Mouse (Mus musculus): ENCODE data around the gene Gm28308. TPM values are rescaled to one million over a fixed set of nuclear protein-coding genes. Genes with fewer than 3 reads are reported as not detected.

Gm28308 gene
- polyA plus RNA-seq, 1 experiment = 0.78 TPM

GRCm38 (mm10) chr6:52249826-52250225 is 36.7 kb upstream of the Gm28308 start:
- Histone ChIP-seq H3K36me3 (ENCODE audit: control insufficient read depth, insufficient read depth, low read length) (no peaks in the 10 kb centered on the region), H3K27ac (ENCODE audit: insufficient read depth, low read depth, low read length) (no peak overlapping the region), H3K4me1 (ENCODE audit: control insufficient read depth, insufficient read depth, low read length) (no peaks in the 10 kb centered on the region), H3K27me3 (replicated peaks; ENCODE audit: control insufficient read depth, insufficient read depth, low read length) (peaks cover 8% of the 10 kb centered on the region; the same call in 1 of the 2 replicates), H3K4me3 (ENCODE audit: insufficient read depth, low read depth, low read length) (no peak overlapping the region)
- TF ChIP-seq CTCF (conservative IDR thresholded peaks at IDR 0.05; ENCODE audit: insufficient read depth, insufficient read length, low read depth, low read length) = no peak
- TF ChIP-seq POLR2A (IDR thresholded peaks at IDR 0.05; ENCODE audit: low read depth, low read length) = no peak
- 77% methylated on average over 4 of the region's 4 CpGs for WGBS
- DNase-seq = no peak

- H3K4me3 ChIP-seq (ENCODE audit: insufficient read depth, low read depth, low read length) = no peak overlapping the region
- H3K4me1 ChIP-seq (ENCODE audit: control insufficient read depth, insufficient read depth, low read length) = no peaks in the 10 kb centered on the region
- TF ChIP-seq POLR2A (IDR thresholded peaks at IDR 0.05; ENCODE audit: low read depth, low read length) = no peak
- TF ChIP-seq CTCF (conservative IDR thresholded peaks at IDR 0.05; ENCODE audit: insufficient read depth, insufficient read length, low read depth, low read length) = no peak
- H3K27ac ChIP-seq (ENCODE audit: insufficient read depth, low read depth, low read length) = no peak overlapping the region
- no peaks in the 10 kb centered on the region for H3K36me3 ChIP-seq (ENCODE audit: control insufficient read depth, insufficient read depth, low read length)
- 53% methylated on average over 16 of the region's 16 CpGs for WGBS
- DNase-seq = no peak
- H3K27me3 ChIP-seq (replicated peaks; ENCODE audit: control insufficient read depth, insufficient read depth, low read length) = peaks cover 8% of the 10 kb centered on the region; the same call in 1 of the 2 replicates
Observed at GRCm38 (mm10) chr6:52249415-52249738, 36.2 kb upstream of the Gm28308 start.

GRCm38 (mm10) chr6:52248638-52249414 is 35.7 kb upstream of the Gm28308 start:
- no peak for DNase-seq
- H3K27ac ChIP-seq (ENCODE audit: insufficient read depth, low read depth, low read length) = no peak overlapping the region
- H3K27me3 ChIP-seq (replicated peaks; ENCODE audit: control insufficient read depth, insufficient read depth, low read length) = peaks cover 8% of the 10 kb centered on the region; the same call in 1 of the 2 replicates
- H3K36me3 ChIP-seq (ENCODE audit: control insufficient read depth, insufficient read depth, low read length) = no peaks in the 10 kb centered on the region
- no peaks in the 10 kb centered on the region for H3K4me1 ChIP-seq (ENCODE audit: control insufficient read depth, insufficient read depth, low read length)
- TF ChIP-seq POLR2A (IDR thresholded peaks at IDR 0.05; ENCODE audit: low read depth, low read length) (no peak), CTCF (conservative IDR thresholded peaks at IDR 0.05; ENCODE audit: insufficient read depth, insufficient read length, low read depth, low read length) (no peak)
- WGBS = 55% methylated on average over 27 of the region's 27 CpGs
- H3K4me3 ChIP-seq (ENCODE audit: insufficient read depth, low read depth, low read length) = no peak overlapping the region; the same call in 1 of the 2 replicates

- H3K27ac ChIP-seq (ENCODE audit: insufficient read depth, low read depth, low read length) = peak overlapping the region; percentile 25
- H3K4me3 ChIP-seq (ENCODE audit: insufficient read depth, low read depth, low read length) = peak overlapping the region; percentile 1; the same call in 1 of the 2 replicates
- WGBS = 54% methylated on average over 23 of the region's 23 CpGs
- peaks cover 3% of the 10 kb centered on the region; the same call in 1 of the 2 replicates for H3K27me3 ChIP-seq (replicated peaks; ENCODE audit: control insufficient read depth, insufficient read depth, low read length)
- H3K4me1 ChIP-seq (ENCODE audit: control insufficient read depth, insufficient read depth, low read length) = no peaks in the 10 kb centered on the region
- DNase-seq = no peak
- H3K36me3 ChIP-seq (ENCODE audit: control insufficient read depth, insufficient read depth, low read length) = no peaks in the 10 kb centered on the region
- no peak for TF ChIP-seq POLR2A (IDR thresholded peaks at IDR 0.05; ENCODE audit: low read depth, low read length)
- TF ChIP-seq CTCF (conservative IDR thresholded peaks at IDR 0.05; ENCODE audit: insufficient read depth, insufficient read length, low read depth, low read length) = no peak
Observed at GRCm38 (mm10) chr6:52247766-52248637, 34.9 kb upstream of the Gm28308 start.

GRCm38 (mm10) chr6:52246916-52247315 is 33.8 kb upstream of the Gm28308 start:
- TF ChIP-seq CTCF (conservative IDR thresholded peaks at IDR 0.05; ENCODE audit: insufficient read depth, insufficient read length, low read depth, low read length) = no peak
- TF ChIP-seq POLR2A (IDR thresholded peaks at IDR 0.05; ENCODE audit: low read depth, low read length) = no peak
- Histone ChIP-seq H3K4me1 (ENCODE audit: control insufficient read depth, insufficient read depth, low read length) (no peaks in the 10 kb centered on the region), H3K36me3 (ENCODE audit: control insufficient read depth, insufficient read depth, low read length) (no peaks in the 10 kb centered on the region), H3K27ac (ENCODE audit: insufficient read depth, low read depth, low read length) (no peak overlapping the region), H3K27me3 (replicated peaks; ENCODE audit: control insufficient read depth, insufficient read depth, low read length) (peaks cover 3% of the 10 kb centered on the region; the same call in 1 of the 2 replicates), H3K4me3 (ENCODE audit: insufficient read depth, low read depth, low read length) (peak overlapping the region; percentile 47)
- DNase-seq = no peak
- 66% methylated on average over 3 of the region's 3 CpGs for WGBS

- Histone ChIP-seq H3K27me3 (replicated peaks; ENCODE audit: control insufficient read depth, insufficient read depth, low read length) (peaks cover 3% of the 10 kb centered on the region; the same call in 1 of the 2 replicates), H3K4me3 (ENCODE audit: insufficient read depth, low read depth, low read length) (peak overlapping the region; percentile 47), H3K36me3 (ENCODE audit: control insufficient read depth, insufficient read depth, low read length) (no peaks in the 10 kb centered on the region), H3K27ac (ENCODE audit: insufficient read depth, low read depth, low read length) (peak overlapping the region; percentile 40), H3K4me1 (ENCODE audit: control insufficient read depth, insufficient read depth, low read length) (peaks cover under 1% of the 10 kb centered on the region; the same call in 1 of the 2 replicates)
- DNase-seq = no peak
- TF ChIP-seq POLR2A (IDR thresholded peaks at IDR 0.05; ENCODE audit: low read depth, low read length) = no peak
- no peak for TF ChIP-seq CTCF (conservative IDR thresholded peaks at IDR 0.05; ENCODE audit: insufficient read depth, insufficient read length, low read depth, low read length)
- WGBS = 16% methylated on average over 26 of the region's 26 CpGs
Observed at GRCm38 (mm10) chr6:52246403-52246803, 33.3 kb upstream of the Gm28308 start.

Data from kidney, adult 2 months (tissue).